Mouse (Mus musculus): Measurements from ENCODE around the gene Ptprb. TPM values are rescaled to one million over a fixed set of nuclear protein-coding genes. Genes with fewer than 3 reads are reported as not detected.

Gene Ptprb
- polyA plus RNA-seq, 1 experiment from 2014 or later, result 1.6 TPM

DNA sequence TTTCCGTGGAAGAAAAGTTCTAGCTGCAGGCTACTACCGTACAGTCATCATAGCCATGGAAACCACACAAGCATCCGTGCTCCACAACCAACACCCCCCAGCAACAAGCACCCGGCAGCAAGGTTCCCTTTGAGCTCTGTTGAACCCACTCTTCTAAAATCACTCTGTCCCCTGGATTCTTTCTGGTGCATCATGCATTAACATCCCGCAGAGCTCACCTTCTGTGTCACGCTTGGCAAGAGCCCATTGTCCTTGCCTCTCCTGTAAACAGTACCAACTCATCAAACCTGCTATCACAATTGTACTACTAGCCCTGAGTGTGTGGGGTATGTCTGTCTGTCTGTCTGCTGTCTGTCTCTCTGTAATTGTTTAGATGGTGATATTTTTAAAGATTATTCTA lies 98.8 kb downstream of the Ptprb start:
- H3K9ac ChIP-seq, result no peak overlapping the region
- ATAC-seq (ENCODE audit: insufficient read depth), result no peak
- H3K27ac ChIP-seq (replicated peaks), result no peak overlapping the region
- WGBS (ENCODE audit: insufficient replicate concordance), result 72% methylated on average over 6 of the region's 6 CpGs
- H3K36me3 ChIP-seq (replicated peaks), result no peaks in the 10 kb centered on the region
- no peaks in the 10 kb centered on the region for H3K27me3 ChIP-seq
- no peaks in the 10 kb centered on the region for H3K4me1 ChIP-seq (replicated peaks)
- no peaks in the 10 kb centered on the region for H3K9me3 ChIP-seq (replicated peaks)
- H3K4me3 ChIP-seq (replicated peaks), result no peak overlapping the region
- H3K4me2 ChIP-seq, result no peak overlapping the region

- no peak for ATAC-seq (ENCODE audit: insufficient read depth)
- H3K27me3 ChIP-seq, result no peaks in the 10 kb centered on the region
- no peak overlapping the region for H3K4me3 ChIP-seq (replicated peaks)
- no peaks in the 10 kb centered on the region for H3K4me1 ChIP-seq (replicated peaks)
- H3K36me3 ChIP-seq (replicated peaks), result no peaks in the 10 kb centered on the region
- 73% methylated on average over 4 of the region's 4 CpGs for WGBS (ENCODE audit: insufficient replicate concordance)
- no peak overlapping the region for H3K27ac ChIP-seq (replicated peaks)
- no peak overlapping the region for H3K9ac ChIP-seq
- H3K9me3 ChIP-seq (replicated peaks), result no peaks in the 10 kb centered on the region
- no peak overlapping the region for H3K4me2 ChIP-seq
These were observed 101.5 kb downstream of the Ptprb start for GRCm38 (mm10) chr10:116376853-116377252.

- no peak overlapping the region for H3K4me2 ChIP-seq
- H3K9me3 ChIP-seq (replicated peaks), result no peaks in the 10 kb centered on the region
- no peak for ATAC-seq (ENCODE audit: insufficient read depth)
- no peaks in the 10 kb centered on the region for H3K36me3 ChIP-seq (replicated peaks)
- 69% methylated on average over 13 of the region's 13 CpGs for WGBS (ENCODE audit: insufficient replicate concordance)
- no peak overlapping the region for H3K9ac ChIP-seq
- no peaks in the 10 kb centered on the region for H3K27me3 ChIP-seq
- no peaks in the 10 kb centered on the region for H3K4me1 ChIP-seq (replicated peaks)
- H3K27ac ChIP-seq (replicated peaks), result no peak overlapping the region
- no peak overlapping the region for H3K4me3 ChIP-seq (replicated peaks)
These were observed 107.7 kb downstream of the Ptprb start for GRCm38 (mm10) chr10:116382826-116383685.

DNA sequence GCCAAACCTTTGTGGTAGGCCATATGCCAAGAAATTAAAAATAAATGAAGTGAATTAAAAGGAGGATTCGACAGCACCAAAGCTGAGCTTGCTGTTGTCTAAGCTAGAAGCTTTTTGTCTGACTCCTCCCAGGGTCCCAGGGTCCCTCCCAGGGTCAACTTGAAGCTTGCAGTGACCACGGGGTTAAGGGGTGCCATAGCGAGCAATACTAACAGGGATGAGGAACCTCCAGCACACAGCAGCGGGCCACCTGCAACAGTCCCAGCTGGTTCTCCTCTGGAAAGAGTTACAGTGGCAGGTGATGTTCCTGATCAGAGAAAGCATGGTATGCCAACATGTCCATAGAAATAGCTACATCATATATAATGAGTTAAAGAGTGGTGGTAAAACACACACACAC lies 109.1 kb downstream of the Ptprb start:
- WGBS (ENCODE audit: insufficient replicate concordance), result 60% methylated on average over 4 of the region's 4 CpGs
- H3K4me2 ChIP-seq, result no peak overlapping the region
- no peak for ATAC-seq (ENCODE audit: insufficient read depth)

GRCm38 (mm10) chr10:116386391-116386885 lies 111.1 kb downstream of the Ptprb start:
- Histone ChIP-seq H3K36me3 (replicated peaks) (no peaks in the 10 kb centered on the region), H3K9ac (no peak overlapping the region), H3K4me3 (replicated peaks) (no peak overlapping the region), H3K4me1 (replicated peaks) (no peaks in the 10 kb centered on the region), H3K27ac (replicated peaks) (no peak overlapping the region), H3K9me3 (replicated peaks) (no peaks in the 10 kb centered on the region), H3K4me2 (no peak overlapping the region), H3K27me3 (no peaks in the 10 kb centered on the region)
- ATAC-seq (ENCODE audit: insufficient read depth), result no peak
- WGBS (ENCODE audit: insufficient replicate concordance), result 39% methylated on average over 7 of the region's 7 CpGs

More for the DNA sequence above, 109.1 kb downstream of the Ptprb start:
- no peak overlapping the region for H3K4me3 ChIP-seq (replicated peaks)
- no peaks in the 10 kb centered on the region for H3K36me3 ChIP-seq (replicated peaks)
- H3K27me3 ChIP-seq, result no peaks in the 10 kb centered on the region
- H3K9ac ChIP-seq, result no peak overlapping the region
- no peak overlapping the region for H3K27ac ChIP-seq (replicated peaks)
- no peaks in the 10 kb centered on the region for H3K9me3 ChIP-seq (replicated peaks)
- no peaks in the 10 kb centered on the region for H3K4me1 ChIP-seq (replicated peaks)

DNA sequence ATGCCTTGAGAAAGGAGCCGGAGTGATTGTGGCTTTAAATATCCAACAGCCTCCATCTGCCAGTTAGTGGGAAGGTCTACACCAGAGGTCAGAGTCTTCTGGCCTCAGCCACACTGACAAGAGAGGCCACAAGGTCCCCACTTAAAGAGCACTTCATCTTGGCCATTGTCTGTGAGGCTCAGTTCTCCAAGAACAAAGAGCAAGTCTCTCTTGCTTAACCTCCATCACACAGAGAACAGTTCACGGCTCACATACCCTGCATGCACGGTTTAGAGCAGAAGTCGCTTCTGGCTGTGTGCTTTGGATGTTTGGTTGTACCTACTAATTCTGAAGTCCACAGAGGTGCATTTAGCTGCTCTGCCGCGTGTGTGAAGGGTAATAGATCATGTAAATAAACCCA lies 113.5 kb downstream of the Ptprb start:
- 74% methylated on average over 6 of the region's 6 CpGs for WGBS (ENCODE audit: insufficient replicate concordance)
- H3K9me3 ChIP-seq (replicated peaks), result no peaks in the 10 kb centered on the region
- H3K27me3 ChIP-seq, result no peaks in the 10 kb centered on the region
- H3K4me1 ChIP-seq (replicated peaks), result no peaks in the 10 kb centered on the region
- no peak overlapping the region for H3K27ac ChIP-seq (replicated peaks)
- no peak for ATAC-seq (ENCODE audit: insufficient read depth)
- H3K36me3 ChIP-seq (replicated peaks), result no peaks in the 10 kb centered on the region
- no peak overlapping the region for H3K4me3 ChIP-seq (replicated peaks)
- no peak overlapping the region for H3K9ac ChIP-seq
- no peak overlapping the region for H3K4me2 ChIP-seq

GRCm38 (mm10) chr10:116393790-116394475 lies 118.6 kb downstream of the Ptprb start:
- Histone ChIP-seq H3K36me3 (replicated peaks) (no peaks in the 10 kb centered on the region), H3K4me1 (replicated peaks) (no peaks in the 10 kb centered on the region), H3K27me3 (no peaks in the 10 kb centered on the region), H3K27ac (replicated peaks) (no peak overlapping the region), H3K9me3 (replicated peaks) (no peaks in the 10 kb centered on the region), H3K4me2 (no peak overlapping the region), H3K9ac (no peak overlapping the region), H3K4me3 (replicated peaks) (no peak overlapping the region)
- no peak for ATAC-seq (ENCODE audit: insufficient read depth)
- 61% methylated on average over 9 of the region's 9 CpGs for WGBS (ENCODE audit: insufficient replicate concordance)

GRCm38 (mm10) chr10:116394585-116394984 lies 119.3 kb downstream of the Ptprb start:
- no peak overlapping the region for H3K27ac ChIP-seq (replicated peaks)
- H3K9ac ChIP-seq, result no peak overlapping the region
- WGBS (ENCODE audit: insufficient replicate concordance), result 10% methylated on average over 4 of the region's 4 CpGs
- ATAC-seq (ENCODE audit: insufficient read depth), result no peak
- no peaks in the 10 kb centered on the region for H3K9me3 ChIP-seq (replicated peaks)
- no peak overlapping the region for H3K4me3 ChIP-seq (replicated peaks)
- no peaks in the 10 kb centered on the region for H3K36me3 ChIP-seq (replicated peaks)
- no peaks in the 10 kb centered on the region for H3K27me3 ChIP-seq
- H3K4me1 ChIP-seq (replicated peaks), result no peaks in the 10 kb centered on the region
- no peak overlapping the region for H3K4me2 ChIP-seq

- ATAC-seq (ENCODE audit: insufficient read depth), result no peak
- H3K27me3 ChIP-seq, result no peaks in the 10 kb centered on the region
- 67% methylated on average over 5 of the region's 5 CpGs for WGBS (ENCODE audit: insufficient replicate concordance)
These were observed 121.0 kb downstream of the Ptprb start for GRCm38 (mm10) chr10:116396279-116396678.

DNA sequence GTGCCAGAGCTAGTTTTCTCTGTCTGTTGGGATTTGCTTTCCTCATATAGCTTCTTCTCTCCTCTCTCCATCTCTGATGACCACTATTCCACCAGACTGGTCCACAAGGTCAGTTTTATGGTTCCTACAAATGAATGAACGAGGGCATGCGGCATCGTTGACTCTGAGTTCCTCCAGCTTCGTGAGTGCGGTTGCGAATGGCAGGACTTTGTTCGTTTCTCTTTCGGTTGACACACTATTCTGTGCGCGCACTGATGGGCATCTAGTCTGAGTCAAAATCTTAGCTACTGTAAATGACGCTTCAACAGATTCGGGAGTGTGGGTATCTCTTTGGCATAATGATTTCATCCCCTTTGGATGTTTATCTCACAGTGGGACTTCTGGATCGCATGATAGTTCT lies 121.6 kb downstream of the Ptprb start:
- 70% methylated on average over 13 of the region's 13 CpGs for WGBS (ENCODE audit: insufficient replicate concordance)
- H3K36me3 ChIP-seq (replicated peaks), result no peaks in the 10 kb centered on the region
- ATAC-seq (ENCODE audit: insufficient read depth), result no peak
- H3K9ac ChIP-seq, result no peak overlapping the region
- H3K4me1 ChIP-seq (replicated peaks), result no peaks in the 10 kb centered on the region
- no peaks in the 10 kb centered on the region for H3K9me3 ChIP-seq (replicated peaks)
- H3K4me2 ChIP-seq, result no peak overlapping the region
- H3K27me3 ChIP-seq, result no peaks in the 10 kb centered on the region
- H3K4me3 ChIP-seq (replicated peaks), result no peak overlapping the region
- H3K27ac ChIP-seq (replicated peaks), result no peak overlapping the region

More at GRCm38 (mm10) chr10:116396279-116396678, 121.0 kb downstream of the Ptprb start:
- no peaks in the 10 kb centered on the region for H3K4me1 ChIP-seq (replicated peaks)
- no peak overlapping the region for H3K27ac ChIP-seq (replicated peaks)
- no peak overlapping the region for H3K4me3 ChIP-seq (replicated peaks)
- no peaks in the 10 kb centered on the region for H3K36me3 ChIP-seq (replicated peaks)
- H3K9ac ChIP-seq, result no peak overlapping the region
- H3K9me3 ChIP-seq (replicated peaks), result no peaks in the 10 kb centered on the region
- no peak overlapping the region for H3K4me2 ChIP-seq

GRCm38 (mm10) chr10:116397573-116397972 lies 122.2 kb downstream of the Ptprb start:
- 25% methylated on average over 14 of the region's 14 CpGs for WGBS (ENCODE audit: insufficient replicate concordance)
- no peaks in the 10 kb centered on the region for H3K4me1 ChIP-seq (replicated peaks)
- H3K27me3 ChIP-seq, result no peaks in the 10 kb centered on the region
- no peak overlapping the region for H3K27ac ChIP-seq (replicated peaks)
- no peaks in the 10 kb centered on the region for H3K36me3 ChIP-seq (replicated peaks)
- no peak overlapping the region for H3K4me3 ChIP-seq (replicated peaks)
- H3K9me3 ChIP-seq (replicated peaks), result no peaks in the 10 kb centered on the region
- no peak overlapping the region for H3K9ac ChIP-seq
- ATAC-seq (ENCODE audit: insufficient read depth), result no peak
- H3K4me2 ChIP-seq, result no peak overlapping the region; the same call in 1 of the 2 replicates
